Mouse (Mus musculus): ENCODE measurements around the gene Ddah2. TPM values are rescaled to one million over a fixed set of nuclear protein-coding genes. Genes with fewer than 3 reads are reported as not detected.

Gene Ddah2
- total and polyA plus RNA-seq, 3 experiments: 8.6 to 11.1 TPM; not detected in 1

GRCm38 (mm10) chr17:35060071-35060470 is 1.2 kb downstream of the Ddah2 start:
- H3K4me1 ChIP-seq (ENCODE audit: control insufficient read depth in 1 of 2, insufficient read depth in 2 of 2, low read length in 2 of 2): no peaks in the 10 kb centered on the region; a peak in 1 of 4 replicates
- TF ChIP-seq SMC3 (IDR thresholded peaks at IDR 0.05; ENCODE audit: low read depth, low read length) (no peak), RCOR1 (IDR thresholded peaks at IDR 0.05; ENCODE audit: low read depth, low read length) (no peak), BHLHE40 (IDR thresholded peaks at IDR 0.05; ENCODE audit: borderline replicate concordance, low read depth, low read length) (no peak)
- peaks cover 8 to 11% of the 10 kb centered on the region in 2 experiments for H3K36me3 ChIP-seq (ENCODE audit: control insufficient read depth in 1 of 2, insufficient read depth in 2 of 2, low read length in 2 of 2)
- H3K79me2 ChIP-seq (ENCODE audit: control insufficient read depth, insufficient read depth, low read length, poor library complexity): peaks cover 1% of the 10 kb centered on the region; the same call in 1 of the 2 replicates
- H3K4me3 ChIP-seq (ENCODE audit: control insufficient read depth in 1 of 2, insufficient read depth in 1 of 2, low read depth in 2 of 2, low read length in 2 of 2): no peak overlapping the region
- DNase-seq (ENCODE audit: low read depth, low spot score): no peak
- no peak overlapping the region for H3K27ac ChIP-seq (ENCODE audit: control insufficient read depth, low read depth, low read length)
- no peak overlapping the region for H3K9ac ChIP-seq (ENCODE audit: control insufficient read depth, low read depth, low read length, poor library complexity, severe bottlenecking)
- no peaks in the 10 kb centered on the region for H3K9me3 ChIP-seq (replicated peaks; ENCODE audit: insufficient read depth, low read length)
- no peaks in the 10 kb centered on the region for H3K27me3 ChIP-seq (ENCODE audit: control insufficient read depth in 1 of 2, insufficient read depth in 2 of 2, low read length in 2 of 2)

GRCm38 (mm10) chr17:35060737-35061297 is 2.0 kb downstream of the Ddah2 start:
- Histone ChIP-seq H3K36me3 (ENCODE audit: control insufficient read depth in 1 of 2, insufficient read depth in 2 of 2, low read length in 2 of 2) (peaks cover 6 to 8% of the 10 kb centered on the region in 2 experiments), H3K79me2 (ENCODE audit: control insufficient read depth, insufficient read depth, low read length, poor library complexity) (no peaks in the 10 kb centered on the region), H3K27ac (ENCODE audit: control insufficient read depth, low read depth, low read length) (no peak overlapping the region), H3K4me1 (ENCODE audit: control insufficient read depth in 1 of 2, insufficient read depth in 2 of 2, low read length in 2 of 2) (no peaks in the 10 kb centered on the region; a peak in 1 of 4 replicates), H3K27me3 (ENCODE audit: control insufficient read depth in 1 of 2, insufficient read depth in 2 of 2, low read length in 2 of 2) (no peaks in the 10 kb centered on the region), H3K9me3 (replicated peaks; ENCODE audit: insufficient read depth, low read length) (no peaks in the 10 kb centered on the region), H3K9ac (ENCODE audit: control insufficient read depth, low read depth, low read length, poor library complexity, severe bottlenecking) (no peak overlapping the region), H3K4me3 (ENCODE audit: control insufficient read depth in 1 of 2, insufficient read depth in 1 of 2, low read depth in 2 of 2, low read length in 2 of 2) (no peak overlapping the region)
- no peak for DNase-seq (ENCODE audit: low read depth, low spot score)
- TF ChIP-seq RCOR1 (IDR thresholded peaks at IDR 0.05; ENCODE audit: low read depth, low read length) (no peak), E2F4 (IDR thresholded peaks at IDR 0.05; ENCODE audit: borderline replicate concordance, low read depth, low read length) (no peak), TCF12 (IDR thresholded peaks at IDR 0.05; ENCODE audit: low read depth, low read length) (no peak), GATA1 (IDR thresholded peaks at IDR 0.05; ENCODE audit: low read depth, low read length) (no peak), POLR2AphosphoS2 (IDR thresholded peaks at IDR 0.05; ENCODE audit: low read length) (no peak), MYC (IDR thresholded peaks at IDR 0.05; ENCODE audit: low read depth, low read length) (no peak), MAX (IDR thresholded peaks at IDR 0.05; ENCODE audit: low read length) (no peak), ELF1 (IDR thresholded peaks at IDR 0.05; ENCODE audit: low read depth, low read length) (no peak), SIN3A (IDR thresholded peaks at IDR 0.05; ENCODE audit: low read length) (no peak), NRF1 (IDR thresholded peaks at IDR 0.05; ENCODE audit: insufficient read depth, low read depth, low read length, poor library complexity, severe bottlenecking) (no peak), BHLHE40 (IDR thresholded peaks at IDR 0.05; ENCODE audit: borderline replicate concordance, low read depth, low read length) (no peak), EP300 (IDR thresholded peaks at IDR 0.05; ENCODE audit: low read depth in 1 of 2, low read length in 2 of 2) (no peak), UBTF (IDR thresholded peaks at IDR 0.05; ENCODE audit: borderline replicate concordance, insufficient read depth, low read depth, low read length) (no peak), MEF2A (IDR thresholded peaks at IDR 0.05; ENCODE audit: extremely low read depth, insufficient replicate concordance, low read depth, low read length, poor library complexity, severe bottlenecking) (no peak), ZMIZ1 (IDR thresholded peaks at IDR 0.05; ENCODE audit: low read depth, low read length) (no peak), SMC3 (IDR thresholded peaks at IDR 0.05; ENCODE audit: low read depth, low read length) (no peak), ETS1 (IDR thresholded peaks at IDR 0.05; ENCODE audit: low read depth, low read length) (no peak)

All from MEL (cell line).